Mouse (Mus musculus) megakaryocyte progenitor cell, adult 5-6 weeks (primary cell): ENCODE measurements at regions not wholly inside any gene's neighbourhood (a gene's known extent, or its start where the extent isn't known, plus 50 kb on each side); places are given as distances from the start of the nearest gene placed in this dataset.
"Not testable (repeated sequence)": the region's sequence is repeated elsewhere in the genome, so short reads cannot be mapped to it uniquely, and the experiment has no call there.

Experiments used
- ATAC-seq: replicated peaks from 2 replicates; pipeline ENCODE4 v1.8.0; 2016; ENCODE audit warnings: mild to moderate bottlenecking, moderate TSS enrichment, inconsistent platforms; ENCODE audit not compliant: poor library complexity

DNA sequence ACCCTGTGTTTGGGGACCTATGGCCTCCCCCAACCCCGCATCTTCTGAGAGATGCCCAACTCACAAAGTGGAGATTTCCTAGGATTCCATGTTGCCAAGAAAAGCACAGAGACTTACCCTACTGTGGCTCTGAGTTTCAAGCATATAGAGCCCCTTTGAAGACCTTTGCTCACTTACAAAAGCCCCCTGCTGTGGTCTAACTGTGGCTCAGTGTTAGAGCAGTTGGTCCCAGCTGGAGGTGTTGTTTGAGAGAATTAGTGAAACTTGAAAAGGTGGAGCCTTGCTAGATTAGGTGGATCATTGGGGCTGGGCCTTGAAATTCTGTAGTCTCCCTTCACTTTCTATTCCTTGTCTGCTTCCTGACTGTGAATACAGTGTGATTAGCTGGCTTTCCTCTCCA lies 66.6 kb upstream of the Galnt18 start:
- ATAC-seq, result no peak

DNA sequence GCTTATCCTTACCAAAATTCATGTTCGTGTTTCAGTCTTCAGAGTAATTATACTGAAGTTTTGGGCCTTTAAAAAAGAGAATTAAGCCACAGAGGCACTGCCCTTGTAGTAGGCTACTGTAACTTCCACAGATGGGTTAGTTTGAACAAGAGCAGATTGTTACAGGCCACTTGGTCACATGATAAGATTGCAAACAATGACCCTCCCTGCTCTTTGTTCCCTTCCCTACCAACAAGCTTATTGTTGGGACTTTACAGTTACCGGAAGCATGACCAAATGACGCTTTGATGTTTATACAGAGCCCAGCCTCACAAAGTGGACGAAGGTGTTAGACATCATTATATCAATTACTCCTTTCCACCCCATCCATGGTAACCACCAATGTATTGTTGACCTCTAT lies 63.9 kb upstream of the Galnt18 start:
- ATAC-seq, result no peak

DNA sequence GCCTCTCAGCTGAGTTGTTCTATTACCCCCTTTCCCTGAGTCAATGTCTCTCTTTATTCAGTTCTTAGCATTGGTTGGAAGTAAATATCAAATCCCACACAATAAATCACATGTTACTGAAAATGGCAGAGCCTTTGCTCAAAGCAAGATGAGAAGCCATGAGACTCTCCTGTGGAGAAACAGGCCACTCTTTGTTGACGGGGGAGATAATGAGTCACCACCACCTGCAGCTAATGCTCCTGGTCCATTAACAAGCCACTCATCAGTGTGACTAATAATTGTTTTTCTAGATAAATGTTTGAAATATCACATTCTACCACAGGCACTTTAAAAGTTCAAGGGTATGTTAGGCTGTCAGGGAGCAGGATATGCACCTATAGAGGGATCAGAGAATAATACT lies 61.0 kb upstream of the Galnt18 start:
- ATAC-seq, result no peak

DNA sequence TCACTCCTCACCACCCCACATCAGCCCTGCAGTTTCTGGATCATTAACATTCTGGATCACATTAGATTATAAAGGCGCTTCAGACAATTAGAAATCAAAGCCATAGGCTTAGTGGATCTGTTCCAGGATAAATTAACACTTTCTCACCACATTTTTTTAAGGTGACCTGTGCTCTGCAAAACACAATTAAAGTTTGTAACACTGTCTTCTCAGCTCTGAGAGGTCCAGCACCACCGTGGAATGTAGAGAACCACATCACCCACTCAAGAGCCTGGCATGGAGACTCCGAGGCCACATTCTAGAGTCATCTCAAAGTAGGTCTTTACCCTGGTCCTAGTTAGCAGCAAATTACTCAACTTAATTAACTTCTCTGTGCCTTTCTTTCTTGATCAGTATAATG lies 58.4 kb upstream of the Galnt18 start:
- no peak for ATAC-seq

DNA sequence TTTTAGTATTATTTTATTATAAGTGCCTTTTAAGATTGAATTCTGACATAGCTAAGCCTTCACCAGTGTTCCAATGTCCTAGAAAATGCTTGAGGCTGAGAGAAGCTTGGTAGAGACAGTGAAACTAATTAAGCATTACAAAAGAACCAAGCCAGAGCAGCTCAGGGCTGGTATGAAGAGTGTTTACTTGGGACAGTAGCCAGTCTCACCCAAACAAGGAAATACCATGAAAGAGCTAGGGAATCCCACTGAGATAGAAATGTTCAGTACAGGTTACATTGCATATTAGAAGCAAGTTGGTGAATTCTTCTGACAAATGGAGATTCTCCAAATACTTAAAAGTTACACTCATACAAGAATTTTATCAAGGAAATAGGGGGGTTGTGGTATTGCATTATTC lies 54.6 kb upstream of the Galnt18 start:
- ATAC-seq, result not testable (repeated sequence)

DNA sequence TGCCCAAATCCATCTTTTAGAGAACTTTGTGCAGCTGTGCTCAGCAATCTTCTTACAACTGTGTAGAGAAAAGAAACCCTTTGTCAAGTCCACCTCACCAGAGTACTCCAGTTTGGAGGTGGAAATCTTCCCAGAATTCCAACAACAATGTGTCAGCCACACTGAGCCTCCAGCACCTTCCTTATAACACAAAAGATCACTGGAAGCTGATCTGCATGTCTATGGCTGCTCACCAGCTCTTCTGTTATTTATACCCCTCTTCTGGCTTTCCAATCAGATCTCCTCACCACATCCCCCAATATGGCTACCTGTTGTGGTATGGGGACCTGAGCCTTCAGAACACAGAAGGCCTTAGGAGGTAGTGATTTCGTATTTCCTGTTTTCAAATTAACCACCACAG lies 50.2 kb upstream of the Galnt18 start:
- ATAC-seq, result no peak
